9 mouse cellular contexts compared by ENCODE assay signal in the genomic region with DNA sequence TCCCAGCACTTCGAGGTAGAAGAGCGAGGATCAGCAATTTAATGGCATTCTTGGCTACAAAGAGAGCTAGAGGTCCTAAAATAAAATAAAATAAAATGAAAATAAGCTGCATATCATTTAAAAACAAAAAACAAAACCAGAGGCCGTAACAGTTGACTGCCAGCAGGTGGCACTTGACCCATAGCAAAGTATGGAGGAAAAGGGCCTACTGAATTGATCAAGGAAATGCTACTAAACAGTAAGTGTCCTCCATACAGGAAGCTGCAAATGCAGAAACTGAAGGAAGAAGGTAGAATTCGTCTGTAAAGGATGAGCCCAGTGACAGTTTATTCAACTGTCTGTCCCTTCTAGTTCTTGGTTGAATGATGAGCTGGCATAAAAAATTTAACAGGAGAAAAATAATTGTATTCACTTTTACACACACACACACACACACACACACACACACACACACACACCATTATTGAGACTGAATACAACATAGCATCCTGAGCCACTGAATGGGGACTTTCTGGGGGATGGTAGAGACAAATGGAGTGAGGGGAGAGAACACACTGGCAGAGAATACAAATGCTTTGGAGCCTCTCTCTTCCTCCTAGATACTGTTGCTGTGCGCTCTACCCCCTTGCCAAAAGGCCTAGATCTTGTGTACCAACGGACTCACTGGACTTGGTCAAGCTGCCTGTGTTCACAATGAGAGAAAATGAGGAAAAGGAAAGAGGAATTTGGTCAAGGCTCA. TPM values are rescaled to one million over a fixed set of nuclear protein-coding genes. Genes with fewer than 3 reads are reported as not detected.
DNase-seq lines count a peak whose midpoint lies in the region; TF ChIP-seq lines count a peak whose summit lies in the region.
"Had no signal": no experiment of that assay in that cellular context is flagged by ENCODE, and none has a peak within 500 bp of the region (broad histone marks: within the 10 kb centered on the region; RNA-seq: fewer than 3 reads in every experiment).

No protein-coding gene starts in this region.

- no peaks in the 10 kb centered on the region for H3K4me1 ChIP-seq in kidney, adult 2 months (ENCODE audit: control insufficient read depth, insufficient read depth, low read length)
- H3K4me1 ChIP-seq: forebrain, embryonic 10.5 days had no signal

- H3K27ac ChIP-seq in kidney, adult 2 months (ENCODE audit: insufficient read depth, low read depth, low read length): no peak overlapping the region
- H3K27ac ChIP-seq: forebrain, embryonic 10.5 days had no signal

- WGBS in kidney, adult 2 months: 66% methylated on average over 6 of the region's 6 CpGs

- no peaks in the 10 kb centered on the region for H3K27me3 ChIP-seq in kidney, adult 2 months (replicated peaks; ENCODE audit: control insufficient read depth, insufficient read depth, low read length)

- TF ChIP-seq POLR2A in kidney, adult 2 months (IDR thresholded peaks at IDR 0.05; ENCODE audit: low read depth, low read length): no peak

- peak; percentile 32; the same call in 1 of the 2 replicates for TF ChIP-seq CTCF in kidney, adult 2 months (conservative IDR thresholded peaks at IDR 0.05; ENCODE audit: insufficient read depth, insufficient read length, low read depth, low read length)

- DNase-seq in kidney, adult 2 months: no peak
- DNase-seq in kidney, adult 11 months: no peak
- peak; percentile 27 for DNase-seq in thymus, postnatal 0 days (ENCODE audit: low spot score)
- no peak for DNase-seq in thymus, postnatal 10 days (ENCODE audit: low spot score in 2 of 2)
- peak; percentile 38 for DNase-seq in embryo, embryonic 11 days
- DNase-seq in thymus, postnatal 4 days: peak; percentile 45
- DNase-seq in urinary bladder, adult 18-20 months (ENCODE audit: low spot score in 2 of 2): no peak
- DNase-seq in cerebellum, postnatal 25 days: no peak

- H3K36me3 ChIP-seq in kidney, adult 2 months (ENCODE audit: control insufficient read depth, insufficient read depth, low read length): no peaks in the 10 kb centered on the region

- H3K4me3 ChIP-seq in kidney, adult 2 months (ENCODE audit: insufficient read depth, low read depth, low read length): no peak overlapping the region
- H3K4me3 ChIP-seq: forebrain, embryonic 10.5 days had no signal

RNA-seq across cellular contexts. Expression of a gene that starts 11.0 kb away (rescaled TPM):
- 4.8 and 5.5 TPM in 2 replicates for polyA plus RNA-seq in kidney, adult 2 months (2012; rRNA removed)
- polyA plus RNA-seq in thymus, postnatal 0 days (2015; fragmentation: Nextera tagmentation; extraction: Ambion mirVana): 11.0 and 11.2 TPM in 2 replicates

Comparison
In these comparisons a context has a peak if more than half of its experiments do, and no peak if none do; other contexts are left out.
1. DNase-seq: peak in thymus, postnatal 0 days (single experiment), embryo, embryonic 11 days (single experiment) and thymus, postnatal 4 days (single experiment); none in kidney, adult 2 months (single experiment), kidney, adult 11 months (single experiment), thymus, postnatal 10 days (0 of 2), urinary bladder, adult 18-20 months (0 of 2) and cerebellum, postnatal 25 days (0 of 2).